24 mouse cellular contexts compared by ENCODE assay signal in genomic region chr5:36477486-36477885, GRCm38 (mm10). TPM values are rescaled to one million over a fixed set of nuclear protein-coding genes. Genes with fewer than 3 reads are reported as not detected.
DNase-seq lines count a peak whose midpoint lies in the region; ATAC-seq and TF ChIP-seq lines count a peak whose summit lies in the region.
"Had no signal": no experiment of that assay in that cellular context is flagged by ENCODE, and none has a peak within 500 bp of the region (broad histone marks: within the 10 kb centered on the region; RNA-seq: fewer than 3 reads in every experiment).

No protein-coding gene starts in this region.

- peaks cover 9% of the 10 kb centered on the region; the same call in 1 of the 2 replicates for H3K4me1 ChIP-seq in lung, postnatal 0 days (ENCODE audit: insufficient read depth, low read depth, low read length)
- peaks cover 95% of the 10 kb centered on the region for H3K4me1 ChIP-seq in megakaryocyte, embryonic 14.5 days
- peaks cover 20% of the 10 kb centered on the region for H3K4me1 ChIP-seq in forebrain, embryonic 12.5 days

- no peak for ATAC-seq in lung, postnatal 0 days
- peak; percentile 50 for ATAC-seq in common myeloid progenitor, adult 5-6 weeks (replicated peaks; ENCODE audit: low read depth, poor library complexity, severe bottlenecking)
- ATAC-seq in forebrain, embryonic 12.5 days (ENCODE audit: low FRiP score): no peak
- ATAC-seq in erythroid progenitor cell, adult 5-6 weeks (replicated peaks; ENCODE audit: low FRiP score, poor library complexity, severe bottlenecking): no peak
- ATAC-seq: CD4-positive, CD25-positive, alpha-beta regulatory T cell, adult 4 months; forebrain, embryonic 16.5 days; hindbrain, embryonic 16.5 days had no signal

- H3K9ac ChIP-seq in lung, postnatal 0 days (replicated peaks; ENCODE audit: low read depth): no peak overlapping the region
- no peak overlapping the region for H3K9ac ChIP-seq in forebrain, embryonic 12.5 days
- H3K9ac ChIP-seq: embryonic facial prominence, embryonic 15.5 days; heart, embryonic 13.5 days; hindbrain, embryonic 12.5 days had no signal

- no peak for TF ChIP-seq CTCF in lung, postnatal 0 days (IDR thresholded peaks at IDR 0.05)

- H3K4me3 ChIP-seq in lung, postnatal 0 days (ENCODE audit: low read depth, low read length): no peak overlapping the region
- H3K4me3 ChIP-seq in megakaryocyte, embryonic 14.5 days (replicated peaks): peak overlapping the region; percentile 86
- H3K4me3 ChIP-seq in forebrain, embryonic 12.5 days (replicated peaks): no peak overlapping the region
- H3K4me3 ChIP-seq: embryonic facial prominence, embryonic 15.5 days; erythroblast, embryonic 14.5 days; heart, embryonic 13.5 days; hindbrain, embryonic 12.5 days had no signal

- TF ChIP-seq EP300 in lung, postnatal 0 days (IDR thresholded peaks at IDR 0.05): no peak

- WGBS in lung, postnatal 0 days: 72% methylated on average over 3 of the region's 3 CpGs
- WGBS in forebrain, embryonic 12.5 days: 87% methylated on average over 3 of the region's 3 CpGs

- H3K27ac ChIP-seq in lung, postnatal 0 days (ENCODE audit: low read length): no peak overlapping the region
- H3K27ac ChIP-seq in forebrain, embryonic 12.5 days: no peak overlapping the region
- H3K27ac ChIP-seq: embryonic facial prominence, embryonic 15.5 days; heart, embryonic 13.5 days; hindbrain, embryonic 12.5 days had no signal

- H3K27me3 ChIP-seq in lung, postnatal 0 days (replicated peaks; ENCODE audit: insufficient read depth, low read length): no peaks in the 10 kb centered on the region
- H3K27me3 ChIP-seq in megakaryocyte, embryonic 14.5 days (replicated peaks): no peaks in the 10 kb centered on the region
- H3K27me3 ChIP-seq in forebrain, embryonic 12.5 days: no peaks in the 10 kb centered on the region
- H3K27me3 ChIP-seq: embryonic facial prominence, embryonic 15.5 days; heart, embryonic 13.5 days; hindbrain, embryonic 12.5 days had no signal

- H3K36me3 ChIP-seq in lung, postnatal 0 days (ENCODE audit: insufficient read depth, low read length): peaks cover 8% of the 10 kb centered on the region; the same call in 1 of the 2 replicates
- peaks cover 80% of the 10 kb centered on the region for H3K36me3 ChIP-seq in megakaryocyte, embryonic 14.5 days (replicated peaks; ENCODE audit: low read length)
- peaks cover 42% of the 10 kb centered on the region for H3K36me3 ChIP-seq in forebrain, embryonic 12.5 days (replicated peaks)

- DNase-seq in lung, postnatal 0 days (ENCODE audit: low spot score): peak; percentile 50
- DNase-seq in lung, postnatal 10 days: no peak
- peak; percentile 81 for DNase-seq in 416B (ENCODE audit: low read depth)
- DNase-seq: adrenal gland, adult 8-10 months; adrenal gland, postnatal 36 days; B cell, adult 2 months; cerebellum, adult 2 months; cerebellum, postnatal 10 days; embryo, embryonic 11 days; gastrocnemius, postnatal 25 days; heart, adult 11 months; heart, postnatal 36 days had no signal

- no peaks in the 10 kb centered on the region for H3K9me3 ChIP-seq in lung, postnatal 0 days (ENCODE audit: low read length)
- H3K9me3 ChIP-seq in megakaryocyte, embryonic 14.5 days: no peaks in the 10 kb centered on the region
- no peaks in the 10 kb centered on the region for H3K9me3 ChIP-seq in forebrain, embryonic 12.5 days
- H3K9me3 ChIP-seq: embryonic facial prominence, embryonic 15.5 days; G1E; heart, embryonic 13.5 days; hindbrain, embryonic 12.5 days had no signal

- no peak overlapping the region for H3K4me2 ChIP-seq in lung, postnatal 0 days (replicated peaks; ENCODE audit: low read depth, low read length)
- no peak overlapping the region for H3K4me2 ChIP-seq in forebrain, embryonic 12.5 days
- H3K4me2 ChIP-seq: embryonic facial prominence, embryonic 15.5 days; heart, embryonic 13.5 days; hindbrain, embryonic 12.5 days had no signal

RNA-seq across cellular contexts. Expression of gene Tada2b, which starts 6.6 kb away (rescaled TPM):
- 1.9 and 2.2 TPM in 2 replicates for polyA plus RNA-seq in lung, postnatal 0 days (2015; fragmentation: Nextera tagmentation; extraction: Ambion mirVana)
- total RNA-seq in common myeloid progenitor, adult 5-6 weeks (2017): 10.8 and 20.3 TPM in 2 replicates
- polyA plus RNA-seq in megakaryocyte, embryonic 14.5 days (2012; ENCODE audit: insufficient read depth, low replicate concordance): 37.5 and 60.1 TPM in 2 replicates
- 3.0 and 3.2 TPM in 2 replicates for polyA plus RNA-seq in forebrain, embryonic 12.5 days (2016; fragmentation: Nextera tagmentation; extraction: Ambion mirVana)
- 10.5 and 13.8 TPM in 2 replicates for total RNA-seq in erythroid progenitor cell, adult 5-6 weeks (2015; ENCODE audit: low replicate concordance)
- 7.6 and 16.3 TPM in 2 replicates for total RNA-seq in erythroid progenitor cell, adult 5-6 weeks (2017; ENCODE audit: low replicate concordance)

RNA-seq across cellular contexts. Expression of gene Ccdc96, which starts 6.9 kb away (rescaled TPM):
- polyA plus RNA-seq in lung, postnatal 0 days (2015; fragmentation: Nextera tagmentation; extraction: Ambion mirVana): 2.1 and 2.8 TPM in 2 replicates
- 0.05 and 0.39 TPM in 2 replicates for total RNA-seq in common myeloid progenitor, adult 5-6 weeks (2017)
- polyA plus RNA-seq in megakaryocyte, embryonic 14.5 days (2012; ENCODE audit: insufficient read depth, low replicate concordance): 0.57 TPM in 1 of 2 replicates, not detected in the other
- polyA plus RNA-seq in forebrain, embryonic 12.5 days (2016; fragmentation: Nextera tagmentation; extraction: Ambion mirVana): 4.8 and 4.9 TPM in 2 replicates
- total RNA-seq in erythroid progenitor cell, adult 5-6 weeks (2015; ENCODE audit: low replicate concordance): 1.7 and 2.9 TPM in 2 replicates
- 1.8 and 2.7 TPM in 2 replicates for total RNA-seq in erythroid progenitor cell, adult 5-6 weeks (2017; ENCODE audit: low replicate concordance)
- polyA plus RNA-seq: CD4-positive, CD25-positive, alpha-beta regulatory T cell, adult 4 months had no signal

RNA-seq across cellular contexts. Expression of gene Grpel1, which starts 12.7 kb away (rescaled TPM):
- polyA plus RNA-seq in lung, postnatal 0 days (2015; fragmentation: Nextera tagmentation; extraction: Ambion mirVana): 35.1 and 35.8 TPM in 2 replicates
- 26.7 and 37.0 TPM in 2 replicates for total RNA-seq in common myeloid progenitor, adult 5-6 weeks (2017)
- 4.2 and 17.4 TPM in 2 replicates for polyA plus RNA-seq in megakaryocyte, embryonic 14.5 days (2012; ENCODE audit: insufficient read depth, low replicate concordance)
- polyA plus RNA-seq in forebrain, embryonic 12.5 days (2016; fragmentation: Nextera tagmentation; extraction: Ambion mirVana): 46.6 and 48.5 TPM in 2 replicates
- total RNA-seq in erythroid progenitor cell, adult 5-6 weeks (2015; ENCODE audit: low replicate concordance): 11.2 and 13.8 TPM in 2 replicates
- 12.8 and 19.0 TPM in 2 replicates for total RNA-seq in erythroid progenitor cell, adult 5-6 weeks (2017; ENCODE audit: low replicate concordance)
